Mouse (Mus musculus): ENCODE measurements around the gene Cyp2a4.
"Not testable (repeated sequence)": the region's sequence is repeated elsewhere in the genome, so short reads cannot be mapped to it uniquely, and the experiment has no call there.

GRCm38 (mm10) chr7:26260034-26260433 is 46.9 kb upstream of the Cyp2a4 start, which contains the start of gene Vmn1r184:
- TF ChIP-seq GATA1, TAL1 (IDR thresholded peaks at IDR 0.05; ENCODE audit: low read length): not testable (repeated sequence)
